24 mouse cellular contexts compared by ENCODE assay signal in the genomic region with DNA sequence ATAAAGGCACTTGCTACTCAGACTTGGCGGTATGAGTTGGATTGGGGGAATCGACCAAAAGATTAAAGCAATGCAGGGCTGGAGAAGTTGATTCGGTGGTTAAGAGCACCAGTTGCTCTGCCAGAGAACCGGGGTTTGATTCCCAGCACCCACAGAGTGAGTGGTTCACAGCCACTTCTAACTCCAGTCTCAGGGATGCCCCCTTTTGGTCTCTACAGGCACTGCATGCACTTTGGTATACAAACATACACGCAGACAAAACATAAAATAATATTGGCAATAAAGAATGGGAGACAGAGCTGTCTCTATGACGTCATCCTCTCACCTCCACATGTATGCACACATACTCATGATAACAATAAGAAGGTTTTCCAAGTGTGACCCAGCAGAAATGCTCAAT. TPM values are rescaled to one million over a fixed set of nuclear protein-coding genes. Genes with fewer than 3 reads are reported as not detected.
DNase-seq lines count a peak whose midpoint lies in the region; ATAC-seq and TF ChIP-seq lines count a peak whose summit lies in the region.
"Had no signal": no experiment of that assay in that cellular context is flagged by ENCODE, and none has a peak within 500 bp of the region (broad histone marks: within the 10 kb centered on the region; RNA-seq: fewer than 3 reads in every experiment).

No protein-coding gene starts in this region.

- H3K36me3 ChIP-seq in kidney, postnatal 0 days (ENCODE audit: insufficient read depth, low read length) = no peaks in the 10 kb centered on the region
- H3K36me3 ChIP-seq in midbrain, postnatal 0 days (ENCODE audit: insufficient read depth, low read length) = peaks cover 14% of the 10 kb centered on the region
- peaks cover 34% of the 10 kb centered on the region for H3K36me3 ChIP-seq in midbrain, embryonic 13.5 days
- H3K36me3 ChIP-seq: embryonic facial prominence, embryonic 10.5 days; limb, embryonic 13.5 days; stomach, embryonic 15.5 days had no signal

- ATAC-seq in CD4-positive, CD25-positive, alpha-beta regulatory T cell, adult 4 months = no peak
- no peak for ATAC-seq in kidney, postnatal 0 days (replicated peaks; ENCODE audit: low FRiP score, low read depth)
- no peak for ATAC-seq in midbrain, postnatal 0 days (ENCODE audit: low FRiP score)
- no peak for ATAC-seq in midbrain, embryonic 13.5 days
- ATAC-seq: forebrain, embryonic 15.5 days; inflammation-experienced regulatory T-cells, adult 6 months had no signal

- WGBS in kidney, postnatal 0 days = 90% methylated on average over 6 of the region's 6 CpGs
- 89% methylated on average over 6 of the region's 6 CpGs for WGBS in midbrain, postnatal 0 days
- WGBS in midbrain, embryonic 13.5 days = 90% methylated on average over 6 of the region's 6 CpGs

- no peak overlapping the region for H3K4me2 ChIP-seq in kidney, postnatal 0 days (ENCODE audit: low read length)
- H3K4me2 ChIP-seq in midbrain, postnatal 0 days (ENCODE audit: low read depth, low read length, poor library complexity, severe bottlenecking) = no peak overlapping the region
- H3K4me2 ChIP-seq in midbrain, embryonic 13.5 days (replicated peaks) = no peak overlapping the region
- H3K4me2 ChIP-seq: forebrain, embryonic 15.5 days; limb, embryonic 13.5 days; midbrain, embryonic 12.5 days; stomach, embryonic 15.5 days had no signal

- H3K9ac ChIP-seq in kidney, postnatal 0 days (ENCODE audit: low read depth, low read length) = no peak overlapping the region
- no peak overlapping the region for H3K9ac ChIP-seq in midbrain, postnatal 0 days (replicated peaks; ENCODE audit: low read length, poor library complexity, severe bottlenecking)
- no peak overlapping the region for H3K9ac ChIP-seq in midbrain, embryonic 13.5 days (replicated peaks)
- H3K9ac ChIP-seq: forebrain, embryonic 15.5 days; limb, embryonic 13.5 days; midbrain, embryonic 12.5 days; stomach, embryonic 15.5 days had no signal

- DNase-seq in CD4-positive, CD25-positive, alpha-beta regulatory T cell, adult 2 months (ENCODE audit: low read depth, low spot score) = peak; percentile 47
- no peak for DNase-seq in kidney, postnatal 0 days (ENCODE audit: low spot score)
- no peak for DNase-seq in kidney, adult 11 months
- DNase-seq in midbrain, postnatal 0 days (ENCODE audit: low spot score) = no peak
- no peak for DNase-seq in adrenal gland, adult (ENCODE audit: inconsistent age in 2 of 2, low spot score in 1 of 2)
- DNase-seq in layer of hippocampus, postnatal 10 days (ENCODE audit: low spot score in 2 of 2) = no peak
- DNase-seq: adrenal gland, adult 8-10 months; cerebellum, postnatal 36 days; heart, adult 11 months; lung, adult 18-20 months; retina, postnatal 1 day had no signal

- peak; percentile 28; the same call in 1 of the 2 replicates for TF ChIP-seq CTCF in kidney, postnatal 0 days (IDR thresholded peaks at IDR 0.05; ENCODE audit: low read depth)
- TF ChIP-seq CTCF in midbrain, postnatal 0 days (IDR thresholded peaks at IDR 0.05) = peak; percentile 39; the same call in 1 of the 2 replicates

- H3K4me1 ChIP-seq in kidney, postnatal 0 days (replicated peaks; ENCODE audit: insufficient read depth, low read length) = peaks cover 4% of the 10 kb centered on the region; the same call in 1 of the 2 replicates
- H3K4me1 ChIP-seq in midbrain, postnatal 0 days (ENCODE audit: insufficient read depth, low read length) = 0 out of 2 replicates have a peak, but pooled peaks cover 2% of the 10 kb centered on the region
- H3K4me1 ChIP-seq in midbrain, embryonic 13.5 days (replicated peaks) = peaks cover 14% of the 10 kb centered on the region

- H3K27me3 ChIP-seq in kidney, postnatal 0 days (ENCODE audit: insufficient read depth, low read length) = peaks cover 3% of the 10 kb centered on the region; the same call in 1 of the 2 replicates
- H3K27me3 ChIP-seq in midbrain, postnatal 0 days (ENCODE audit: insufficient read depth, low read length) = no peaks in the 10 kb centered on the region
- H3K27me3 ChIP-seq in midbrain, embryonic 13.5 days = peaks cover 6% of the 10 kb centered on the region

- no peak overlapping the region for H3K27ac ChIP-seq in kidney, postnatal 0 days
- H3K27ac ChIP-seq in midbrain, postnatal 0 days (ENCODE audit: low read depth, low read length) = no peak overlapping the region
- H3K27ac ChIP-seq in midbrain, embryonic 13.5 days = no peak overlapping the region
- H3K27ac ChIP-seq: embryonic facial prominence, embryonic 10.5 days; forebrain, embryonic 15.5 days; limb, embryonic 13.5 days; macrophage; midbrain, embryonic 12.5 days; stomach, embryonic 15.5 days had no signal

- H3K9me3 ChIP-seq in kidney, postnatal 0 days (replicated peaks; ENCODE audit: low read length) = no peaks in the 10 kb centered on the region
- no peaks in the 10 kb centered on the region for H3K9me3 ChIP-seq in midbrain, postnatal 0 days (ENCODE audit: low read length)
- H3K9me3 ChIP-seq in midbrain, embryonic 13.5 days = no peaks in the 10 kb centered on the region
- H3K9me3 ChIP-seq: embryonic facial prominence, embryonic 10.5 days; forebrain, embryonic 15.5 days; limb, embryonic 13.5 days; midbrain, embryonic 12.5 days; stomach, embryonic 15.5 days had no signal

- H3K4me3 ChIP-seq in kidney, postnatal 0 days (replicated peaks; ENCODE audit: low read depth, low read length) = no peak overlapping the region
- H3K4me3 ChIP-seq in midbrain, postnatal 0 days (ENCODE audit: low read depth, low read length) = no peak overlapping the region
- H3K4me3 ChIP-seq in midbrain, embryonic 13.5 days (replicated peaks) = no peak overlapping the region
- H3K4me3 ChIP-seq: embryonic facial prominence, embryonic 10.5 days; erythroblast, embryonic 14.5 days; forebrain, embryonic 15.5 days; limb, embryonic 13.5 days; midbrain, embryonic 12.5 days; stomach, embryonic 15.5 days had no signal

RNA-seq across cellular contexts. Expression of gene Fosb, which starts 12.8 kb away (rescaled TPM):
- 1 to 10 TPM in 1 of 2 experiments, under 1 TPM in 1; 0.35 to 2.7 TPM for polyA plus RNA-seq in CD4-positive, CD25-positive, alpha-beta regulatory T cell, adult 4 months (2017; shearing (Covaris generic))
- polyA plus RNA-seq in kidney, postnatal 0 days (2015; fragmentation: Nextera tagmentation; extraction: Ambion mirVana) = 0.11 TPM in 2 replicates
- 0.38 and 0.66 TPM in 2 replicates for total RNA-seq in midbrain, postnatal 0 days (2014; rRNA removed)
- polyA plus RNA-seq in midbrain, postnatal 0 days (2015; fragmentation: Nextera tagmentation; extraction: Ambion mirVana) = 0.10 and 0.11 TPM in 2 replicates
- polyA plus RNA-seq in midbrain, embryonic 13.5 days (2015; fragmentation: Nextera tagmentation; extraction: Ambion mirVana) = not detected in 2 replicates
- total RNA-seq in layer of hippocampus, postnatal 10 days (2021) = 1 to 10 TPM; 1.4 to 2.0 TPM
- polyA plus RNA-seq: embryonic facial prominence, embryonic 10.5 days had no signal

RNA-seq across cellular contexts. Expression of gene Rtn2, which starts 14.6 kb away (rescaled TPM):
- not detected for polyA plus RNA-seq in CD4-positive, CD25-positive, alpha-beta regulatory T cell, adult 4 months (2017; shearing (Covaris generic))
- 7.3 and 7.4 TPM in 2 replicates for polyA plus RNA-seq in kidney, postnatal 0 days (2015; fragmentation: Nextera tagmentation; extraction: Ambion mirVana)
- 160 and 172 TPM in 2 replicates for total RNA-seq in midbrain, postnatal 0 days (2014; rRNA removed)
- polyA plus RNA-seq in midbrain, postnatal 0 days (2015; fragmentation: Nextera tagmentation; extraction: Ambion mirVana) = 104 and 107 TPM in 2 replicates
- polyA plus RNA-seq in midbrain, embryonic 13.5 days (2015; fragmentation: Nextera tagmentation; extraction: Ambion mirVana) = 97.4 and 102 TPM in 2 replicates
- total RNA-seq in layer of hippocampus, postnatal 10 days (2021) = 100 to 1,000 TPM; 118 to 127 TPM
- total RNA-seq: hematopoietic stem cell, adult 5-6 weeks; neutrophil, adult 5-6 weeks had no signal
- polyA plus RNA-seq: inflammation-experienced regulatory T-cells, adult 6 months had no signal

RNA-seq across cellular contexts. Expression of gene Ppm1n, which starts 17.2 kb away (rescaled TPM):
- 1 to 10 TPM; 1.7 to 2.1 TPM for polyA plus RNA-seq in CD4-positive, CD25-positive, alpha-beta regulatory T cell, adult 4 months (2017; shearing (Covaris generic))
- polyA plus RNA-seq in kidney, postnatal 0 days (2015; fragmentation: Nextera tagmentation; extraction: Ambion mirVana) = 0.18 TPM in 1 of 2 replicates, not detected in the other
- total RNA-seq in midbrain, postnatal 0 days (2014; rRNA removed) = 1.8 and 2.2 TPM in 2 replicates
- polyA plus RNA-seq in midbrain, postnatal 0 days (2015; fragmentation: Nextera tagmentation; extraction: Ambion mirVana) = 1.2 and 1.4 TPM in 2 replicates
- polyA plus RNA-seq in midbrain, embryonic 13.5 days (2015; fragmentation: Nextera tagmentation; extraction: Ambion mirVana) = 0.34 and 0.88 TPM in 2 replicates
- under 1 TPM in 1 of 2 experiments, not detected in 1; 0.31 TPM for total RNA-seq in layer of hippocampus, postnatal 10 days (2021)
- total RNA-seq: adrenal gland, adult 8-10 months; hematopoietic stem cell, adult 5-6 weeks; neutrophil, adult 5-6 weeks had no signal
- polyA plus RNA-seq: embryonic facial prominence, embryonic 10.5 days; erythroblast, embryonic 14.5 days; kidney, embryonic 16.5 days; limb, embryonic 13.5 days; macrophage had no signal

RNA-seq across cellular contexts. Expression of gene Vasp, which starts 25.4 kb away (rescaled TPM):
- 100 to 1,000 TPM in 1 of 2 experiments, 10 to 100 TPM in 1; 52.3 to 109 TPM for polyA plus RNA-seq in CD4-positive, CD25-positive, alpha-beta regulatory T cell, adult 4 months (2017; shearing (Covaris generic))
- 89.4 and 94.4 TPM in 2 replicates for polyA plus RNA-seq in kidney, postnatal 0 days (2015; fragmentation: Nextera tagmentation; extraction: Ambion mirVana)
- 50.9 and 56.9 TPM in 2 replicates for total RNA-seq in midbrain, postnatal 0 days (2014; rRNA removed)
- 31.4 and 32.3 TPM in 2 replicates for polyA plus RNA-seq in midbrain, postnatal 0 days (2015; fragmentation: Nextera tagmentation; extraction: Ambion mirVana)
- polyA plus RNA-seq in midbrain, embryonic 13.5 days (2015; fragmentation: Nextera tagmentation; extraction: Ambion mirVana) = 28.6 and 38.0 TPM in 2 replicates
- total RNA-seq in layer of hippocampus, postnatal 10 days (2021) = 10 to 100 TPM; 26.4 to 27.3 TPM

RNA-seq across cellular contexts. Expression of gene Ercc1, which starts 47.5 kb away (rescaled TPM):
- 10 to 100 TPM; 71.2 to 78.1 TPM for polyA plus RNA-seq in CD4-positive, CD25-positive, alpha-beta regulatory T cell, adult 4 months (2017; shearing (Covaris generic))
- 68.4 and 68.8 TPM in 2 replicates for polyA plus RNA-seq in kidney, postnatal 0 days (2015; fragmentation: Nextera tagmentation; extraction: Ambion mirVana)
- 50.3 and 71.4 TPM in 2 replicates for total RNA-seq in midbrain, postnatal 0 days (2014; rRNA removed)
- polyA plus RNA-seq in midbrain, postnatal 0 days (2015; fragmentation: Nextera tagmentation; extraction: Ambion mirVana) = 67.7 and 71.0 TPM in 2 replicates
- 84.1 and 91.9 TPM in 2 replicates for polyA plus RNA-seq in midbrain, embryonic 13.5 days (2015; fragmentation: Nextera tagmentation; extraction: Ambion mirVana)
- total RNA-seq in layer of hippocampus, postnatal 10 days (2021) = 10 to 100 TPM; 43.1 to 43.9 TPM

Comparison
In these comparisons a context has a peak if more than half of its experiments do, and no peak if none do; other contexts are left out.
1. RNA of gene Rtn2, which starts 14.6 kb away (polyA plus RNA-seq): 104 to 107 TPM in midbrain, postnatal 0 days and 97.4 to 102 TPM in midbrain, embryonic 13.5 days; 7.3 to 7.4 TPM in kidney, postnatal 0 days and not detected in CD4-positive, CD25-positive, alpha-beta regulatory T cell, adult 4 months; every median in the first group is over 10 times any median in the second.